ENCODE assay signal across 17 mouse cellular contexts in genomic region chr1:89998076-89998475, GRCm38 (mm10). TPM values are rescaled to one million over a fixed set of nuclear protein-coding genes. Genes with fewer than 3 reads are reported as not detected.
DNase-seq lines count a peak whose midpoint lies in the region; ATAC-seq and TF ChIP-seq lines count a peak whose summit lies in the region.
"Had no signal": no experiment of that assay in that cellular context is flagged by ENCODE, and none has a peak within 500 bp of the region (broad histone marks: within the 10 kb centered on the region; RNA-seq: fewer than 3 reads in every experiment).

No protein-coding gene starts in this region.

- H3K4me3 ChIP-seq in lung, postnatal 0 days (ENCODE audit: low read depth, low read length), result no peak overlapping the region
- no peak overlapping the region for H3K4me3 ChIP-seq in heart, embryonic 14.5 days (ENCODE audit: control insufficient read depth in 1 of 2, insufficient read depth in 1 of 2, low read depth in 1 of 2, low read length in 2 of 2)
- H3K4me3 ChIP-seq in intestine, embryonic 15.5 days (replicated peaks), result no peak overlapping the region
- H3K4me3 ChIP-seq: forebrain, embryonic 12.5 days had no signal

- H3K36me3 ChIP-seq in lung, postnatal 0 days (ENCODE audit: insufficient read depth, low read length), result no peaks in the 10 kb centered on the region
- H3K36me3 ChIP-seq in heart, embryonic 14.5 days (ENCODE audit: control insufficient read depth, insufficient read depth, low read length), result no peaks in the 10 kb centered on the region
- H3K36me3 ChIP-seq in intestine, embryonic 15.5 days, result no peaks in the 10 kb centered on the region
- H3K36me3 ChIP-seq: forebrain, embryonic 12.5 days had no signal

- ATAC-seq in lung, postnatal 0 days, result peak; percentile 64
- peak; percentile 59; the same call in 1 of the 2 replicates for ATAC-seq in heart, embryonic 14.5 days (ENCODE audit: insufficient number of reproducible peaks, insufficient read depth, low FRiP score, low read depth)
- ATAC-seq in intestine, embryonic 15.5 days, result no peak
- ATAC-seq in CD4-positive, CD25-positive, alpha-beta regulatory T cell, adult 4 months, result no peak
- ATAC-seq: liver, postnatal 0 days; midbrain, embryonic 16.5 days had no signal

- TF ChIP-seq CTCF in lung, postnatal 0 days (IDR thresholded peaks at IDR 0.05), result no peak

- TF ChIP-seq EP300 in lung, postnatal 0 days (IDR thresholded peaks at IDR 0.05), result no peak

- WGBS in lung, postnatal 0 days, result 26% methylated on average over 7 of the region's 7 CpGs
- WGBS in heart, embryonic 14.5 days, result 14% methylated on average over 7 of the region's 7 CpGs
- WGBS in intestine, embryonic 15.5 days, result 32% methylated on average over 7 of the region's 7 CpGs

- H3K9me3 ChIP-seq in lung, postnatal 0 days (ENCODE audit: low read length), result no peaks in the 10 kb centered on the region
- no peaks in the 10 kb centered on the region for H3K9me3 ChIP-seq in heart, embryonic 14.5 days (ENCODE audit: control insufficient read depth, low read length)
- no peaks in the 10 kb centered on the region for H3K9me3 ChIP-seq in intestine, embryonic 15.5 days
- H3K9me3 ChIP-seq: forebrain, embryonic 12.5 days had no signal

- H3K27me3 ChIP-seq in lung, postnatal 0 days (replicated peaks; ENCODE audit: insufficient read depth, low read length), result peaks cover 11% of the 10 kb centered on the region
- H3K27me3 ChIP-seq in heart, embryonic 14.5 days (ENCODE audit: control insufficient read depth, insufficient read depth, low read length), result peaks cover 8% of the 10 kb centered on the region
- peaks cover 14% of the 10 kb centered on the region for H3K27me3 ChIP-seq in intestine, embryonic 15.5 days (replicated peaks)

- no peak overlapping the region for H3K27ac ChIP-seq in lung, postnatal 0 days (ENCODE audit: low read length)
- H3K27ac ChIP-seq in heart, embryonic 14.5 days (replicated peaks in 1 of 2; ENCODE audit: control insufficient read depth in 1 of 2, insufficient read depth in 1 of 2, low read depth in 2 of 2, low read length in 2 of 2), result peak overlapping the region; percentile 84 to 90
- no peak overlapping the region for H3K27ac ChIP-seq in intestine, embryonic 15.5 days
- H3K27ac ChIP-seq: forebrain, embryonic 12.5 days; stomach, postnatal 0 days had no signal

- no peaks in the 10 kb centered on the region for H3K4me1 ChIP-seq in lung, postnatal 0 days (ENCODE audit: insufficient read depth, low read depth, low read length)
- peaks cover 40 to 45% of the 10 kb centered on the region in 2 experiments for H3K4me1 ChIP-seq in heart, embryonic 14.5 days (ENCODE audit: control insufficient read depth in 2 of 2, insufficient read depth in 2 of 2, low read length in 2 of 2)
- H3K4me1 ChIP-seq in intestine, embryonic 15.5 days (replicated peaks), result no peaks in the 10 kb centered on the region
- H3K4me1 ChIP-seq: forebrain, embryonic 12.5 days had no signal

- H3K4me2 ChIP-seq in lung, postnatal 0 days (replicated peaks; ENCODE audit: low read depth, low read length), result no peak overlapping the region
- peak overlapping the region; percentile 28 for H3K4me2 ChIP-seq in heart, embryonic 14.5 days (ENCODE audit: low read length)
- H3K4me2 ChIP-seq in intestine, embryonic 15.5 days (replicated peaks), result no peak overlapping the region
- H3K4me2 ChIP-seq: forebrain, embryonic 12.5 days had no signal

- DNase-seq in gastrocnemius, postnatal 25 days, result peak; percentile 16
- DNase-seq in gastrocnemius, postnatal 10 days, result no peak
- DNase-seq in lung, postnatal 0 days (ENCODE audit: low spot score), result peak; percentile 76
- no peak for DNase-seq in lung, postnatal 14 days
- no peak for DNase-seq in layer of hippocampus, postnatal 10 days (ENCODE audit: low spot score in 2 of 2)
- DNase-seq: B cell, adult 2 months; kidney, adult 11 months; liver, postnatal 0 days; right cerebral cortex, postnatal 4 days had no signal

- no peak overlapping the region for H3K9ac ChIP-seq in lung, postnatal 0 days (replicated peaks; ENCODE audit: low read depth)
- 0 out of 2 replicates have a peak overlapping the region, but pooled peaks have one; percentile 8 for H3K9ac ChIP-seq in heart, embryonic 14.5 days (ENCODE audit: low read length)
- H3K9ac ChIP-seq in intestine, embryonic 15.5 days, result no peak overlapping the region
- H3K9ac ChIP-seq: forebrain, embryonic 12.5 days; liver, postnatal 0 days had no signal

RNA-seq across cellular contexts. Expression of gene Asb18, which starts 16.4 kb away (rescaled TPM):
- total RNA-seq in gastrocnemius, postnatal 25 days (2021), result 10 to 100 TPM; 19.9 to 22.6 TPM
- total RNA-seq in gastrocnemius, postnatal 10 days (2021), result 1 to 10 TPM; 5.1 to 5.8 TPM
- polyA plus RNA-seq in lung, postnatal 0 days (2015; fragmentation: Nextera tagmentation; extraction: Ambion mirVana), result not detected in 2 replicates
- polyA plus RNA-seq in heart, embryonic 14.5 days (2014; fragmentation: Nextera tagmentation; extraction: Ambion mirVana), result 0.94 and 1.0 TPM in 2 replicates
- polyA plus RNA-seq in intestine, embryonic 15.5 days (2015; fragmentation: Nextera tagmentation; extraction: Ambion mirVana), result 0.04 TPM in 1 of 2 replicates, not detected in the other
- not detected for polyA plus RNA-seq in CD4-positive, CD25-positive, alpha-beta regulatory T cell, adult 4 months (2017; shearing (Covaris generic))
- total RNA-seq in layer of hippocampus, postnatal 10 days (2021), result 1 to 10 TPM; 2.3 to 2.4 TPM
- total RNA-seq: hematopoietic stem cell, adult 5-6 weeks; neutrophil, adult 5-6 weeks had no signal
- polyA plus RNA-seq: liver, postnatal 0 days; stomach, postnatal 0 days had no signal

Comparison
In these comparisons a context has a peak if more than half of its experiments do, and no peak if none do; other contexts are left out.
1. DNase-seq: peak in gastrocnemius, postnatal 25 days (single experiment) and lung, postnatal 0 days (single experiment); none in gastrocnemius, postnatal 10 days (single experiment), lung, postnatal 14 days (single experiment) and layer of hippocampus, postnatal 10 days (0 of 2).
2. ATAC-seq: peak in lung, postnatal 0 days (single experiment) and heart, embryonic 14.5 days (single experiment); none in intestine, embryonic 15.5 days (single experiment) and CD4-positive, CD25-positive, alpha-beta regulatory T cell, adult 4 months (single experiment).
3. H3K27ac ChIP-seq: peak in heart, embryonic 14.5 days (2 of 2); none in lung, postnatal 0 days (single experiment) and intestine, embryonic 15.5 days (single experiment).